Mouse (Mus musculus) adipocyte (in vitro differentiated cells): ENCODE results near the gene Atp1a3.

Experiments used
- DNase-seq: peaks from one replicate; pipeline ENCODE4 v3.0.0-alpha.2; 2016; ENCODE audit warnings: low spot score

Gene Atp1a3

DNA sequence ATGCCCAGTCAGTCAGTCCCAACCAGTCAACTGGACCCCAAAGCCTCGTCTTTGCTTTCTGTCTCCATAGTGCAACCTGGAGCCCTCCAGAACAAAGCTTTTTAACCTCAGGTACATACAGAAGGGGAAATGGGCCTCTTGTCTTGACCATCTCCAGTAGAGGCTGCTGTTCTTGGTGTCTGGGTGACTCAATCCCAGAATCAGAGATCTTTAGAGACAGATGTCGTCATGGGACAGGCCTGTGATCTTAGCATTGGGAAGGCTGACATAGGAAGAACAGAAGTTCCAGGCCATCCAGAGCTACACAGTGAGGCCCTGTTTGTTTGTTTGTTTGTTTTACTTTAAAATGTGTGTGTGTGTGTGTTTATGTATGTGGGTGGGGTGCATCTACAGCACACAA lies 41.5 kb downstream of the Atp1a3 start:
- DNase-seq: no peak

DNA sequence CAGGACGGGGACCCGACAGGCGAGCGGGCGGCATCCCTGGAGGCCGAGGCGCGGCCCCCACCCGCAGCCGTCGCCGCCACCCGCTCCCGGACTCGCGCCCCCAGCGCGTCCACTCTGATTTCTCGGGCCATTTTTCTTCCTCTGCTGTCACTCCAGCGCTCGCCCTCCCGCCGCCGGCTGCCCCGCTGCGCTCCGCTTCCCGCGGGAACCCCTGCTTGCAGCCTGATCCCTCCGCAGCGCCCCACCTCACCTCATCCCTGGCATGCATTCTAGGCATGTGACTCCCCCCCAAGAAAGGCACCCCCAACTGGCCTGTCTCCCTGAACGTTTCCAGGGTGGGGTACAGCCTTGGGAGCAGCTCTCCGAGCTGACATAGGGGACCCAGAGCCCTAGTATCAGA lies 50.5 kb downstream of the Atp1a3 start:
- no peak for DNase-seq

DNA sequence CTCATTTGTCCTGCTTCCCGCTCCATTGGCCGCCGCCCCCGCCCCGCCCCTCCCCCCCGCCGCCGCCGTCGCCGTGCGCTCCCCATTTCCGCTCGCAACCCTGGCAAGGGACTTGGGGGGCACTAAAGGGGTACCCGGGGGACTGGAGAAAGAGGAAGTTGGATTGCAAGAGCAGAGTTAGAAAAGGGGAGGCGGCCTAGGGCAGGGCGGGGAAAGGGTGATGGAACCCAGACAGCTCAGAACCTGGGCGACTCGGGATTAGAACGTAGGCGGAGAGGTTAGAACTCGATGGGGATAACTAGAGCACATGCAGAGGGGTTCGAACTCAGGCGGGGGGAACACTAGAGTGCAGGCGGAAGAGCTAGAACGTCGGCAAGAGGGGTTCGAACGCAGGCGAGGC lies 51.3 kb downstream of the Atp1a3 start:
- DNase-seq: no peak

DNA sequence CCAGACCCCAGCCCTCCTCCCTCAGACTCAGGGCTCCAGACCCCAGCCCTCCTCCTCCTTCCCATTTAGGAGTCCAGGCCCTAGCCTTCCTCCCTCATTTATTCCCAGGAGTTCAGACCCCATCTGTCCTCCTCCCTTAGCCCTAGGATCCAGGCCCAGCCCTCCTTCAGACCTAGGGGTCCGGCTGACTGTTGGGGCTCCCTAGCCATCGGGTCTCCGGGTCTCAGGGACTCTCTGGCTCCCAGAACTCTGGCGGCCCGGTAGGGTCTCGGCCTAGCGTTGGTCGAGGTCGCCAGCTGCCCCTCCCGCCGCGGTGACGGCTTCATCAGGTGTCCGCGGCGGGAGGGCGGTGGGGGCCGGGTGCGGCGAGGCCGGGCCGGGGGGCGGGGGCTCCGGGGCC lies 51.8 kb downstream of the Atp1a3 start:
- DNase-seq: no peak

DNA sequence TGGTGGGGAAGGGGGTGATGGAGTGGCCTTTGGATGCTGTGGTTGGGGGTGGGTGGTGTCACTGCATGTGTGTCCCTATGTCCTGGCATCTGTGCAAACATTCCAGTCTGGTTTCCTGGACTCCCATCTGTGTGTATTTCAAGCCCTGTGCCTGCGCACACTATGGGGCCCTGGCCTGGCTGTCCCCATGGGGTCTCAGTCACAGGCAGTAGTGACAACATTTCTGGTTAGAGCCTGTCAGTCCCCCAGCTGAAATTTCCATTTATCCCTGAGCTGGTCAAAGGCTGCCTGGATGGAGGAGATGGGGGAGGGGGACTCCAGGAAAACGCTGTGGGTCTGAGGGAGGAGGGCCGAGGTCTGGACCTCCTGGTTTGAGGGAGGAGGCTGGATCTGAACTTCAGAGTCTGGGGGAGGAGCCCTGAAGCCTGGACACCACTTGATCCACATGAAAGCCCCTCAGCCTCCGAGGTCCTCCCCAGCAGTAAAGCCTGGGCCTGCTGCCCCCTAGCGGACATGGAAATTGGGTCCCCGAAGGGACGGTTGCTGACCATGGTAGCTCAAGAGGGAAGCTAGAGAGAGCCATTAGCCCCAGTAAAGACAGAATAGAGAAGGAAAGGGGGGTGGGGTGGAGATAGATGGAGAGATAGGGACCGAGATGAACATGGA lies 55.7 kb downstream of the Atp1a3 start:
- DNase-seq: peak; percentile 33

DNA sequence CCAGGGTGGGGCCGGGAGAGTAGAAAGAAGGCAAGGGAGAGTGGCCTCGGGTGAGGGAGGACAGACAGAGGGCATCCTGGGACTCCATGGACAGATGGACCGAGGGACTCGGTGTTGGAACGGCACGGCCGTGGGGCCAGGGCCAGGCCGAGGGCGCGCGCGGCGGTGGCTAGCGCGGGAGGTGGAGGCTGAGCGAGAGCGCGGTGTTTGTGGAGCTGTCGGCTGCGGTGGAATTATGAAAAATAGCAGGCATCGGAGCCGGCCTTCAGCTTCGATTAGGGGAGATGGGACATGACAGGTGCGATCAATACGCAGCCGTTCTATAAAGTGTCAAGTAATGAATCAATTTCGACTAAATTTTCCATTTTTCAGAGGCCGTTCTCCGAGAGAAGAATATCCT lies 57.0 kb downstream of the Atp1a3 start:
- DNase-seq: no peak

DNA sequence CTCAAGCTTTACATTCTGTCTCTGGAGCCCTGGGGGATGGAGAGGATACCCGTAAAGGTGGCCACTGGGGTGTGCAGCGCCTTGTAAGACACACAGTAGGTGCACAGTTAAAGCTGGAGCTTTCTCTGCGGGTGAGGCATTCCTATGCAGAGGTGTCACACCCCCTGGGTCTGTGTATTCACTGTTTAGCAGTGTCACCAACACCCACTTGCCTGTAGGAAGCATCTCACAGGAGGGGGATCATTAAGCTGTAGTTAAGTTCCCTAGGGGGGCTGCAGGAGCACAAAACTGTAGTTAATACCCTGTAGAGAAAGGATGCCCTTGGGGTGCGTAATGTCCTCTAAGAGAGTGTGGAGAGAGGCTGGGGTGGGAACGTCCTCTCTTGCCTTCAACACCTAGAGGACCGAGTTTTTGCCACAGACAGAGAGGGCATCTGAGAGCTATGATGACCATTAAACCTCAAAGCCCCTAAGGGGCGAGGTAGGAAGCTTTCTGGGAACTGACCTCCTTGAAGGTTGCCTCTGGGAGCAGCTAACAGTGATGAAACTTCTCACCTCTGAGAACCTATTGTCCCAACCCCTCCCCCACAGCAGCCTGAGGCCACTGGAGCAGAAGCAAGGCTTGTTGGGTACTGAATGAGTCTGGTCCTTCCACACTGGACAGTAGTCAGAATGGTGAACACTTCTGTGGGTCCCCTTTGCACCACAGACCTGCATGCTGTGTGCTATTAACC lies 58.3 kb downstream of the Atp1a3 start:
- no peak for DNase-seq

DNA sequence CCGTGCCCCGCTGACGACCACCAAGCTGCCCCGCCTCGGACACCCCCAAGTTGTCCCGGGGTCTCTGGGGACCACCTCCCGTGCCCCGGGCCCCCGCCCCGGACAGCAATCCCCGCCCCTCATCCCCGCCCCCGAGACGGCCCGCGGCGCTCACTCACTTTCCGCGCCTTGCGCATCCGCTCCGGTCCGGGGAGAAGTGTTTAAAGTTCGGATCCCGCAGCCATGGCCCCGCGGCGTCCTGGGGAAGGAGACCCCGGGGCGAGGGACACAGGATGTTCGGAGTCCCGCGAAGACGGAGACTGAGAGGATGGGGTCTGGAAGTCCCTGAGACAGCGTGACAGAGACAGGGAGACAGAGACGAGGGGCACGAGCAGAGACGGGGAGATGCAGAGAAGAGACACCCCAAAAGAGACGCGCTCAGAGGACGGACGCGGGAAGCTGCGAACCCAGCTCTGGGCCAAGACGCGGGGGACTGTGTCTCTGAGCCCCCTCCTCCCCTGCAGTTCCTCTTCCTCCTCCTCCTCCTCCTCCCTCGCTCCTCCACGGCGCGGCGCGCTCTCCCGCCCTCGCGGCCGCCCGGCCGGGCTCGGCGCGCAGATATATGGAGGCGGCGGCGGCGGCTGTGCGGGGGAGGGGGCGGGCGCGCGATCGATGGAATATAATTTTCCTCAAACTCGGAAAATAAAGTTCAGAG lies 61.4 kb downstream of the Atp1a3 start, which contains the start of gene Gm4881:
Gene Gm4881, minus strand, starts transcription at position 238 of the 694 bp plus-strand sequence.
- DNase-seq: no peak

DNA sequence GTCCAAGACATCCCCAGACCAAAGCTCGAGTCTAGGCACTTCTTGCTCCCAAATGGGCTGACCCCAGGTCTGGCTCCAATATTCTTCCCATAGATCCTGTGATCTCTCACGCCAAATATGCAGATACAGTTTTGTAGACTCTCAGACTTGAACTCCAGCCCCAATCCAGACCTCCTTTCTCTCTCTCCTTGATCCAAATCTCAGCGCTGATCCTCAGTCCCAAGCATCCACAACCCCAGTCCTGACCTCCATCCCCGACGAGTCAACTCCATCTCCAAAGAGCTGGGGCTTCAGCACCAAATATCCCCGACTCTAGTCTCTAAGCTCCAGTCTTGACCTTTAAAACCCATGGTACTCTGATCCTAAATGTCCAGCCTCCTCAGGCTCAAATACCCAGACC lies 62.1 kb downstream of the Atp1a3 start:
- DNase-seq: no peak

DNA sequence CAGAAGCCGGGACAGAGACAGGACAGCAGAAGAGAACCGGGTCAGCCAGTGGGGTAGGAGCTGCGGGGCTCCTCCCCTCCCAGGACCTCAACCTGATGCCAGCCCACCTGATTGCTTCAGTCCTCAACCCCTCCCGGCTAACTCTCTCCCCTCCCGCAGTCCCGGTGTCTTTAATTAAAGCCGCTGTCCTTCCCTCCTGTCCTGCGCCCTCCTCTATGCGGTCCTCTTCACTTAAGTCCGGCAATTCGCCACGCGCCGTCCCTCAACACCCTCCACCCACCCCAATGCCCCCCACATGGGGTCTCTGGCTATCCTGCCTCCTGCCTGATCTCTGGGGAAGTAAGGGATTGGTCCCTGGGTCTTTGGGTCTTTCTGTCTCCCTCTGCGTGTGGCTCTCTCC lies 74.1 kb downstream of the Atp1a3 start:
- no peak for DNase-seq

DNA sequence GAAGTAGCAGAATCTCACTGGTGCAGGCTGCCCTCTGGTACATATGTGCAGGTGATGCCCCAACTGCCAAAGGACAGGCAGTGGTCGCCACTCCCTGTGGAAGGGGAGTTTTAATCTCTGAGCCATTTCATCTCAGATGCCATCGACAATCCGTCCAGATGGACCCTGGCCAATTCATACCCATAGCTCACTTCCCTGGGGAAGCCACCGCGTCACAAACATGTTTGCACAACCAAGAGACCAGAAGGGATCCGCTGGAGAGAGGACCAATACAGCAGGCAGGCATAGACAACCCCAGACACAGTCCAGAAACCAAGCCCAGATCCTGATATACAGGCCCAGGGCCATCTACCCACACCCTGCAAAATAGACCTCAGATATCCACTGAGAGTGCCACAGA lies 75.3 kb downstream of the Atp1a3 start:
- DNase-seq: no peak
